Mouse (Mus musculus) CH12.LX (cell line): Measurements from ENCODE around the gene Slc30a5.

Experiments
- CHD2 ChIP-seq: IDR thresholded peaks from 2 replicates; pipeline ENCODE4 v1.6.1; 2011; ENCODE audit warnings: low read length, improper control_type of control experiment
- CTCF ChIP-seq, 2 experiments: IDR thresholded peaks in 1 of 2; conservative IDR thresholded peaks in 1 of 2; 2 replicates each; pipeline ENCODE4 v1.5.1; 2011 to 2012; ENCODE audit warnings: low read depth in 2 of 2, low read length in 2 of 2, improper control_type of control experiment in 1 of 2, inconsistent platforms in 1 of 2, mild to moderate bottlenecking in 1 of 2, moderate library complexity in 1 of 2
- E2F4 ChIP-seq: IDR thresholded peaks from 2 replicates; pipeline ENCODE4 v1.6.1; 2011; ENCODE audit warnings: low read depth, low read length, improper control_type of control experiment; ENCODE audit not compliant: insufficient replicate concordance
- EP300 ChIP-seq: IDR thresholded peaks from 2 replicates; pipeline ENCODE4 v1.6.1; 2011; ENCODE audit warnings: low read length, improper control_type of control experiment
- GABPA ChIP-seq: IDR thresholded peaks from 2 replicates; pipeline ENCODE4 v1.6.1; 2012; ENCODE audit warnings: low read depth, low read length, improper control_type of control experiment, inconsistent platforms; ENCODE audit not compliant: insufficient replicate concordance
- HCFC1 ChIP-seq: IDR thresholded peaks from 2 replicates; pipeline ENCODE4 v1.6.1; 2012; ENCODE audit warnings: low read depth, mild to moderate bottlenecking, inconsistent platforms, low read length, improper control_type of control experiment
- JUN ChIP-seq: IDR thresholded peaks from 2 replicates; pipeline ENCODE4 v1.6.1; 2011; ENCODE audit warnings: low read depth, mild to moderate bottlenecking, low read length, improper control_type of control experiment, moderate library complexity; ENCODE audit not compliant: insufficient read depth
- POLR2AphosphoS2 ChIP-seq: IDR thresholded peaks from 2 replicates; pipeline ENCODE4 v1.6.1; 2011; ENCODE audit warnings: low read depth, low read length, improper control_type of control experiment
- RCOR1 ChIP-seq: conservative IDR thresholded peaks from 2 replicates; pipeline ENCODE4 v1.6.1; 2012; ENCODE audit warnings: low read depth, mild to moderate bottlenecking, inconsistent platforms, low read length, improper control_type of control experiment
- SMC3 ChIP-seq: IDR thresholded peaks from 2 replicates; pipeline ENCODE4 v1.6.1; 2011; ENCODE audit warnings: low read depth, low read length, improper control_type of control experiment
- USF2 ChIP-seq: conservative IDR thresholded peaks from 2 replicates; pipeline ENCODE4 v1.6.1; 2011; ENCODE audit warnings: low read depth, low read length, improper control_type of control experiment
- ZC3H11A ChIP-seq: IDR thresholded peaks from 2 replicates; pipeline ENCODE4 v1.6.1; 2012; ENCODE audit warnings: low read depth, mild to moderate bottlenecking, inconsistent platforms, low read length, improper control_type of control experiment

DNA sequence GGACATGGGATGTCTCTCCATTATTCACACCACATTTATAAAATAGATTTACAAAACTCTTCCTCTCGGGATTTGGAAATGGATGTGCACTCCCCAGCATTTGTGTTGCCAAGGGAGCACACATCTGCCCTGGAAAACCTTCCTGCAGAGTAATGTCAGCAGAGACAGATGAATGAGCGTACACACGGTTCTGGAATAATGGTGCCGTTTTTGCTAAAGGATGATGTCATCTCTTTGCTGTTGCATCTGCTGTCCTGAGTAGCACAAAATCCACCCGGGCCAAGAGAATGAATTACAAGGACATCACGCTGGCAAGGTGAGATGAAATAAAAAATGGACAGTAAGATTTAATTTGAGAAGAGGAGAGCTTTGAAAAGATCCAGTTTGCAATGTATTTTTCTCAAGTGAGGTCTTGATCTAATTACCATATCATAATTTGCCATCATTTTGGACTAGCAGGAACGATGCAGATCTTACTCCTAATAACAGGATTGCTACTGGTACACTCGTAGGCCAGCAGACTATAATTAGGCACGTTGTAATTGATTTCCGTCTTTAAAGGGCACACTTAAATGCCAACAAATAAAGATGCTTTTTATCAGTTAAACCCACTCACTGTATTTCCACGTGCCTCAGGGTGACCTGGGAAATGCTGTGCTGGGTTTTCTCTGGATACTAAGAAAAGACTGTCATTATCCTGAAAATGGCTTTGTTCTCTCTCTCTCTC is 38.4 kb upstream of the Slc30a5 start:
- no peak for TF ChIP-seq POLR2AphosphoS2
- no peak for TF ChIP-seq USF2
- no peak for TF ChIP-seq EP300
- no peak for TF ChIP-seq ZC3H11A
- no peak for TF ChIP-seq E2F4
- TF ChIP-seq HCFC1: no peak
- TF ChIP-seq RCOR1: no peak
- TF ChIP-seq JUN: no peak
- no peak for TF ChIP-seq SMC3
- no peak for TF ChIP-seq CHD2
- TF ChIP-seq CTCF (conservative IDR thresholded peaks at IDR 0.05 in 1 of 2, IDR thresholded peaks at IDR 0.05 in 1 of 2; ENCODE audit: low read depth in 2 of 2, low read length in 2 of 2): no peak
- TF ChIP-seq GABPA: no peak
